Mouse (Mus musculus): ENCODE data around the gene Atad1.

DNA sequence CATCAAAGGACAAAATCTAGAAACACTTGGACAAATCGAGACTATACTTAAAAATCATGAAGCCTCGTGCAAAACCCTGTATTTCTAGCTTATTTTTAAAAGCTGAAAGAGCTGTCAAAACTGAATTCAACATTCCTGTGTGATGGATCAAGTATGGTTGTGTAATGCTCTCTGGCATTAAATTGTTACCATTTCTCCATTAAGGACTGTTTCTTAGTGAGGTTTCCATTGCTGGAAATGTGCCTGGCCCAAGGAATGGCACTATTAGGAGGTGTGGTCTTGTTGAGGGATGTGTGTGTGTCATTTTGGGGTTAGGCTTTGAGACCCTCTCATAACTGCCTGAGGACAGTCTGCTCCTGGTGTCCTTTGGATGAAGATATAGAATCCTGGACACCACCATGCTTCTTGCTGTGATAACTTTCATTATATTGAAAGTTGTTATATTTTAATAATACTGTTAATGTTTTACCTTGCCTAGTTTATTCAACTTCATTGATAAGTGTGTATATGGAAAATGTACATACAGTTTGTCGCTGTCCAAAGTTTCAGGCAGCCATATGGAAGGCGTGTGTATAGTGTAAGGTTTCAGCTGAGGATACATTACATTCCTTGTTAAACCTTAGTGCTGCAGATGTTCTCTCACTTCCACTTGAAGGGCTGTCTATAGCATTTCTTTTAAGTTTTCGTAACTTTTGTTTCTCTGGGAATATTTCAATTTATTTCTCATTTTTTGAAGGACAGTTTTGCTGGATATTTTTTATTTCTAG, 41.9 kb upstream of the Atad1 start:
- TF ChIP-seq USF1 (IDR thresholded peaks at IDR 0.05; ENCODE audit: low read depth), result no peak
- TF ChIP-seq MAX (IDR thresholded peaks at IDR 0.05; ENCODE audit: low read depth), result no peak
- TF ChIP-seq POLR2A (IDR thresholded peaks at IDR 0.05; ENCODE audit: insufficient read length, low read depth), result no peak
- no peak for TF ChIP-seq TCF12 (IDR thresholded peaks at IDR 0.05; ENCODE audit: insufficient read depth, poor library complexity, severe bottlenecking)
- no peak for TF ChIP-seq CEBPB (IDR thresholded peaks at IDR 0.05; ENCODE audit: insufficient read depth, poor library complexity, severe bottlenecking)
- TF ChIP-seq E2F4 (IDR thresholded peaks at IDR 0.05; ENCODE audit: insufficient read depth), result no peak
- TF ChIP-seq TCF3 (IDR thresholded peaks at IDR 0.05; ENCODE audit: insufficient read length, low read depth), result no peak

Measured in myocyte (in vitro differentiated cells).